Mouse (Mus musculus) granulocyte monocyte progenitor cell, adult 5-6 weeks (primary cell): ENCODE measurements around the gene Man1a2. TPM values are rescaled to one million over a fixed set of nuclear protein-coding genes. Genes with fewer than 3 reads are reported as not detected.

Experiments
- ATAC-seq: replicated peaks from 2 replicates; pipeline ENCODE4 v1.8.0; 2016; ENCODE audit warnings: mild to moderate bottlenecking, moderate TSS enrichment, inconsistent platforms; ENCODE audit not compliant: poor library complexity, severe bottlenecking
- total RNA-seq, 2 experiments: library from RNA; stranded (forward) in 1 of 2; stranded (reverse) in 1 of 2; fragments of 200-712, 200-1000 nt in 1 of 2; fragments of >200 nt in 1 of 2; fragmentation: Nextera tagmentation in 1 of 2; gene quantifications; 2 replicates each; pipeline ENCODE4 v1.2.3; 2014 to 2017

Man1a2 gene
- total RNA-seq, 2 experiments from 2014 or later: 17.7 to 68.5 TPM

DNA sequence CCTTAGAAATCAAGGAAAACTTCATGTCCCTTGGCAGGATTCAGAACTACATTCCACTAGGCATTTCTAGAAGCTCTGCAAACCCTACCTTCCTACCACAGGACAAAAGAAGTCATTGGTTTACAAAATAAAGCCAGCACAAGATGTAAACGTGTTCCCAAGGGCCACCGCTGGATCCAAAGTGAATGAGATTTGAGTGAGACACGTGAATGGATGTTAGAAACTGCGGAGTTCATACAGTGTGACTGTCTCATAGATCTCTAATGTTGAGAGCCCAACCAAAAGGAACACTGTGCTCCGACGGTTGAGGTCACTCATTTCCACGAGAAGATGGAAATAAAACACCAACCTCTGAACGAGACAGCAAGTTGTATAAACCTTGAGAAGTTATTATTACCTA, 1.5 kb upstream of the Man1a2 start:
- ATAC-seq: no peak

DNA sequence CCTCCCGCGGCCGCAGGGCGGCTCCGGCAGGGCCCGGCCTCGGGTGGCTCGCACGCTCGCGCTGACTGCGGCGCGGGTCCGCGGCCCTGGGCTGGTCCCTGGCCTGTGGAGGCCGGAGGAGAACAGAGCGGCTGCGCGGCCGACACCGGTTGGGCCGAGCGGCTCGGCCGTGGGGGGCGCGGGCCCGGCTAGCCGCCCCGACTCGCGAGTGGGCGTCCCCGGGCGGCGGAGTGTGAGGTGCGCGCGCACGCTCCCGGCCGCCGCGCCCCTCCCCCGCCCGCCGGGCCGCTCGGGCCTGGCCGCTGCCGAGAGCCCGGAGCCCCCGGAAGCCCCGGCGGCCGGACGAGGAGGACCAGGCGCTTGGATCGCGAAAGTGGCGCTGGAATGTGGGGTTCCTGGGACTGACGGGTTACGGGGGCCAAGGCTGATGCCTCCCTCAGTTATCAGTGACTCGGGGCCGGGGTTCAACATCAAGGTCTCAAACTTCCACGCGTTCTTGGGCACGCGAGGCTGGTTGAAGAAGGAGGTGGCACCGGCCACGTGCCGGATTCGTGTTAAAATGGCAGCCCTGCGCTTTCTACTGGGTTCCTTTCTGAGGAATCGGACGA, 564 bp upstream of the Man1a2 start:
- peak; percentile 36 for ATAC-seq

DNA sequence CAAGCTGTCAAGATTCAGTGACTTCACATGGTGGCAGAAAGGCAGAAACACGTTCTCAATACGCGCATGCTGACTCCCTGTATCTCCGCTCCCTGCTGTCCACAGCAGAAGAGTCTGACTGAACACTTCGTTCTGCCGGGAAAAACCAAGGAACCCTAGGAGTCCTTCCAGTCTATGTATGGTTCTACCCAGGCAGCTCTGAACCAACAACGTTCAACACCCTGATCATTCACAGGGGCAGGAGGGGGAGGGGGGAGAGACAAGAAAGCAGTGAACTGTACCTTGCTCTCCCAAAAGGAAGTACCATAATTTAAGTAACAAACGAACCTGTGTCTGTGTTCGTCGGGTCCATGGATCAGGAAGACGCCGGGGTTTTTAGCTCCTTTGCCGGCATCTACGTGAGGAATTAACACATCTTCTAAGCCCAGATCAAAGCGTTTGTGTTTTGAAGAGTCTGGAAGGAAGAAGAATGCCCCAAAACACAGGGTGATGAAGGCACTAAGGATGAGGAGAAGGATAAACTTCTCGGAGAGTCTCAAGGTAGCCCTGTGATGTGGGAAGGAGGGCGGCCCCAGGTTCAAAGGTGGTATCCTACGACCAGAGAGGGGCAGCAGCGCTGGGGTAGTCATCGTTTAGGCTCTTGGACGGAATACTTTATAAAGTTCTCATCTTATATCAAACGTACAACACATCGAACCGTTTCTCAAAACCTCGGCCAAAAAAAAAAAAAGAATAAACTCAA, 898 bp downstream of the Man1a2 start:
- ATAC-seq: peak; percentile 18

DNA sequence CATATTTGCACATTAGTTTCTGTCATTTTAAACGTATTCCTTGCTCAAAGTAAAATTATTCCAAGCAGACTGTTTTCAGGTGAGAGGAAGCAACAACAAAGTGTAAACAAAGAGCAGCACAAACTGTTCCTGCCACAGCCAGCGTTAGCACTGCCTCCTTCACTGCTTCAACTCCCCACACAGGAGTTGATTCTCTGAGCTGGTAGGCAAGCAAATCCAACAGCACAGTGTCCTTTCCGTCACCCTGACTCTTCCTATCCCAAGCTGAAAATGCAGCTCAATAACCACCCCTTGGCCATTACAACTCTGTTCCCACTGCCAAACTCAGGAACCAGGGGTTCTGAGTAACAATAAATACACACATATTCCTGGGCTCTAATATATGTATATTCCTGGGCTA, 2.5 kb downstream of the Man1a2 start:
- no peak for ATAC-seq

DNA sequence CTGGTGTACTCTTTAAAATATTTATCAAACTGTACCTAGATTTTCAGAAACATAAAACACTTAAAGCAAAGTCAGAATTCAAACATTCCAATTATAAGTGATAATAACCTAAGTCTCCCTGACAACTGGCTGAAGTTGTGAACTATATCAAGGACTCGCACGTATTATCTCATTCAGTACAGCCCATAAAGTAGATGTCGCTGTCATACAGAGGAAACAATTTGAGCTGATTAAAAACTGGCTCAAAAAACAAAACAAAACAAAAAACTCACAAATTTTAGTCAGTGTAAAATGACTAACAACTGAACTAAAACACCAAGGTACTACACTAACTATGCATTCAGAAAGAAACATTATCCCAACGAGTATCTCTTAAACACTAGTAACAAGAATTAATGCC, 3.0 kb downstream of the Man1a2 start:
- ATAC-seq: no peak

DNA sequence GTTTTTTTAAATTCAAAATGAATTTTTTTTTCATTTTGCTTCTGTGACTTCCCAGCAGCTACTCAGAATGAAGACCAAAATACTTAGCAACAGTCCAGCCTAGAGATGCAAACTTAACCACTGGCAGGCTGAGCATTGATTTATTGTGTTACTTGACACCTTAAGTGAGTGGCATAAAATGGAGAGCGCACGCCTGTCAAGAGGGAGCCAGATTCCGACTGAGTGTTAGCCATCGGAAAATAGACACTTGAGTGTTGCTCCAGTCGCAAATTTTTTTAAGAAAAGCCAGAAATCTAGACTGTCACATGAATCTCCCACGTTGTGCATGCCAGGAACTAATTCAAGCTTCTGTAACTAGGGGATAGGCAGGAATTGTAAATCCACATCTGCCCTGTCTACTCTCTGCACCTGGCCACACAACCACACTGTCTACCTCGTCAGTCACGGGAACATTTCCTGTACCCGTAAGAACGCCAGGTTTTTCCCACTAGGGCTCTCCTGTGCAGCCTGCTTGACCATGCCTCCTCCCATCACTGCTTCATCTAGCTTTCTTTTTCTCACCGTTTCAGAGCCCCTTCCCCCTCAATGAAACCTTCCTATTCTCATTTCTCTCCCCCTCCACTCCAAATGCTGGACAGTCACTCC, 3.7 kb downstream of the Man1a2 start:
- ATAC-seq: no peak

DNA sequence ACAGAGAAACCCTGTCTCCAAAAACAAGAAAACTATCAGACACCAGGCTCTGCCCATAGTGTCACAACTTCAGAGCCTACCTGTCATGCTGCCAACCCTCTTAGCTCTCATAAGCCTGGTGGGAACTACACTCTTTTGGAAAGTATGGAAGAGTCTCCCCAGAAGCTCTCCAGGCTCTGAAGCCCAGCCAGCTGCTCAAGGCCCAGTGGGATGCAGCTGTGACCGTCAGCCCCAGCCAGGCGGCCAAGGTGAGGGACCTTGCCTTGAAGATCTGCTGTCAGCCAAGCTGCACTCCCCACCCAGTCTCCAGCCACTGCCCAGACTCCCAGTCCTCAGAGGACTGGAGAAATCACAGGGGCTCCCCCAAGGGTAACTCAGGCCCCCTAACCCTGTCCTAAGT, 5.1 kb downstream of the Man1a2 start:
- no peak for ATAC-seq

DNA sequence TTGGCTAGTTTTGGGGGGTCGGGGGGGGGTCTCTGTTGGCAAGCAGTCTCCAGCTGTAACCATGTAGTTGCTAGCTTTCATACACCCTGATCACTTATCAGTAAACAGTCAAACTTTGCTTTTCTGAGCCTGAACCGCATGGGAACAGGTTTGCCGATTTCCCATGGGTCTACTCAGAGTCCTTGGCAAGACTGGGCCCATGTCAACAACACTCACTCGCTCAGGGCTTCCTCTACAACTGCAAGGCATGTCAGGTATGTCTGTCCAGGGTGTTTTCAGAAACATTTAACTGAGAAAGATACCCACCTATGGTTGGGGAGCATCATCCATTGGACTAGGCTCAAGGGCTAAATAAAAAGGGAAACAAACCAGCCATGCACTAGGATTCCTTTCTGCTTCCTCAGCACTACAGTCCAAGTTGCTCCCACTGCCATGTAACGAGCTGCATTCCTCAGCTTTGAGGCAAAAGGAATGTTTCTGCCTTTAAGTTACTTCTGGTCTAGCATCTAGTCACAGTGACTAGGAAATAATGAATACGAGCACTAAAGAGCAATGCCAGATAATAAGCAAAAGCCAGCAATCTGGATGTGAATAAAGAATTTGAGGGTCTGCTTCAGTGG, 6.2 kb downstream of the Man1a2 start:
- ATAC-seq: no peak

DNA sequence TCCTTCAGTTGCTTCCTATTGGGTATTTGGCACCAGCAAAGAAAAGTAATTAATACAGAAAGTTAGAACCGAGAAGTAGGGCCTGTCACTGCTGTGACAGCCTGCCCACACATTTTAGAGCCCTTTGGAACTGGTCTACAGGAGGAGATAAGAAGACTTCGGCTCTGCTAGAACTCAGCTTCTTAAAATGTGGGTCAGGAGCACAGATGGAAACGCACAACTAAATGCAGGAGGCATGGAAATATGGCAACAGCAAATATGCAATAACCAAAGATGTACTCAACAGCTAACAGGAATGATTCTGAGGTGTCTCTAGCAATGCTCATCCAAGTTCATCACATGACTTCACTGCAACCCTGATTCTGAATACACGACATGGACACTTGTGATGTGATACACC, 10.2 kb downstream of the Man1a2 start:
- ATAC-seq: no peak

DNA sequence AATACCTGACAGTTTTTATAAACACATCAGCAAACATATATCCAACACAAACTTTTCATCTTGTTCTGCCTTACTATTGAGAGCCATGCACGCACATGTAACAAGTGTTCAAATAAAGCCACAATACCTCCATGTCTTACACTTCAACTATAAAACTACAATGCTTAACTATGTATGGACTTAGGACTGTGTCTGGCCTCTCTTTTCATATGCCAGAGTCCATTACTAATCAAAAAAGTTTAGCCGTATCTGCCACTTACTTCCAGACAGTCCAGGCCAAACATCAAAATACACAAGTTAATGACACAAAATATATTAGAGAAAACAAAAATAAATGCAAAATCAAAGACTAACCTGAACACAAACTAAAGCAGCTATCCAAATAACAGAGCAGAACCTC, 14.9 kb downstream of the Man1a2 start:
- ATAC-seq: no peak

DNA sequence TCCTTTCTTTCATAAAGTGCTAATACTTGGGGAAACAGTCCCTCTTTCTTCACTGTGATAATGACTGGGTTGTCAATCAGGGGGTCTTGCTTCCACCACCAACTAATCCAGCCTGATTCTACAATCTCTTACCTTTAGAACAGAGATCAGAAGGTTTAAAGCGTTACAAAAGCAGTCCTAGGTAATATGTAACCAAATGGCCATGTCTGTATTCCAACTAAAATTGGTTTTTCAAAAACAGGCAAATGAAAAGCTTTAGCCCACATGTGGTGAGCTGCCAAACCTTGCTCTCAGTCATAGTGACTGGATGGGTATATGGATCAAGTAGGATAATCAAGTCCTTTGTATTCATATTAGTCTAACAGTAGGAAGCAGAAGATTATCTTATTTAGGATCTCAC, 32.0 kb downstream of the Man1a2 start:
- ATAC-seq: no peak

DNA sequence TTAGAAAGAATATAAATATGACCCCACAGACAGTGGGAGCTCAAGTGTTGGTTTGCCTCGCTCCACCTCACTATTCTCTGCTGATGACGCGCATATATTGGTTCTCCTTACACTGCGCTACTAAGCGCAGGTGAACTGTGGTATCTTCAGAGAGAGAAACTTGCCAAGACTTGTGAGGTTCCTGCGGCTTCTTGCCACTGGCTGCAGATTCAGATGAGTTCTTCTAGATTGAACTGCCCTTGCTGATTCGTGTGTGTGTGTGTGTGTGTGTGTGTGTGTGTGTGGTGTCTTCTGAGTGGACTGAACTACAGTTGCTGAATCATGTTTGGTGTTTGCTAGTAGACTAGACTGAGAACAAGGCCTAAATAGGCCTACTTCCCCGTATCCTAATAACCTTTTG, 43.7 kb downstream of the Man1a2 start:
- no peak for ATAC-seq

DNA sequence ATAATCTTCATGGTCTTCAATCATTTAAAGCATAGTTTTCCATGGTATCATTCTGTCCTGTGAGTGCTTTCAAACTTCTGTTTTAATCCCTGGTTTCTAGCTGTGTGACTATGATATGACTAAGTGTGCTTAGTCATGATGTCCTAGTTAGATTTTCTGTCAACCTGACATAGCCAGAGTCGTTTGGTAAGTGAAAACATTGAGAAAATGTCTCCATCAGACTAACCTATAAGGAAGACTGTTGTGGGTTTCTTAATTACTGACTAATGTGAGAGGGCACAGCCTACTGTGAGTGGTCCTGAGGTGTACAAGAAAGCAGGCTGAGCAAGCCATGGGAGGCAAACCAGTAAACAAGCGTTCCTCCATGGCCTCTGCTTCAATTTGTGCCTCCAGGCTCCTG, 49.0 kb downstream of the Man1a2 start:
- ATAC-seq: no peak

DNA sequence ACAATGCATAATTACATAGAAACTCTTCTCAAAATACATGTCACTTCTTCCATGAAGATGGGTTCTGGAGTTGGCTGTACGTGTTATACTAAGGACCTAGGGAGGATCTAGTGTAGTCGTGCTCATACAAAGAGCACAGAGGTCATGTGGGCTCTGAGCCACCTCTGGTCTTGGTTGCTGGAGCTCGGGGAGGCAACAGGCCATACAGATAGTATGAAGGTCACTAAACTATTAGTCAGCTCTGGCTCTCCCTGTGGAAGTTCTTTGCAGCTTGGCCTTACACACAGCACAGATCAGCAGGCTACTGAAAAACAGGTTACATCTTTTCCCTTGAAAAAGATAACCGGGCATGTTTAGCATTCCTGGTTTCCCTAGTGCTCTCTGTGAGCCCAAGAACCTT, 50.5 kb downstream of the Man1a2 start:
- ATAC-seq: no peak

DNA sequence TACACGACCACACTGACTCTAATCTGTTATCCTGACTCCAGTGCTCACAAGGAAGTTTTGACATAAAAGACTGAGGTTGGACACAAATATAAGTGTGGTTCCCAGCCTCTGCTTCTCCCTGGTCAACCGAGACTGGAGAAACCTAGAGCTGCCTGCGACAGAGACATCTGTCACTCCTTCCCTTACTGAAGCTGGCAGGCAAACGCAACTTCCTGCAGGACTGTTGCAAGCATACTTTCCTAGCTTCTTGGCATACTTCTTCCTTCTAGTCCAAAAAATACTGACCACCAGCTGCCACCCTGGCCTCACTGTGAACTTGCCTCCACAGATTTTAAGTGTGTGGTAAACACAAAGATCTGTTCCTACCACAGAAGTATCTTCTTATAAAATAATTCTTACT, 66.8 kb downstream of the Man1a2 start:
- peak; percentile 100 for ATAC-seq

DNA sequence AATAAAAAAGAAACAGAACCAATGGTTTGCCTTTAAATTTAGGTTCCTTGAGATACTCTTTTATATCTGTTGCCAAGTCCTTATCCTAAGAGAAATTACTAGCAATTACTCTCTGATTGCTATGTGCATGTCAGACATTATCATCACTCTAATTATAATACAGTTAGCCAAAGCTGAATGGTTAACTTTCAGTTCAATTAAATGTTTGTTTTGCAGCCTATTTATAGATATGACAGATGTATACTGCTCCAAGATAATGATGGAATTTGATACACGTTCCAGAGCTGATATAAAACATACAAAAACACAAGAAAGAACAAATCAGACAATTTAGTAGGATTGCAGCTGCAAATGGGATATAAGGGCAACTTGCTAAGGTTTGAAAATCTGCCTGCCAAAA, 74.4 kb downstream of the Man1a2 start:
- ATAC-seq: no peak

DNA sequence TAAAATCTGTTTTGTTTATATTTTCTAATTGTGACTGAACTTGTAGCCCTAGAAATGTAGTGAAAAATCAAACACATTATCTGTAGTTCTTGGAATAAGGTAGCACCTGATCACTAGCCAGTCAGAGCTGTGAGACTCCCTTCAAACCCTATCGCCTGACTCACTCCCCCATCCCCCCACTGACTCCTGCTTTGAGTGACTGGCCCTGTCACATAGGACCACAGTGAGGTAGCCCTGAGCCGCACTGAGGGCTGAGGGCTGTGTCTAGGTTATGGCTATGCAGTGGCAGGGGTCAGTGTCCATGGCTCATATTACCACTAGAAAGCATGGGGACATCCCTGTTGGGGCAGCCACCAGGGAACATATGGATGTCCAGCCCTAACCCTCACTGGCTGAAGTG, 80.8 kb downstream of the Man1a2 start:
- ATAC-seq: no peak

DNA sequence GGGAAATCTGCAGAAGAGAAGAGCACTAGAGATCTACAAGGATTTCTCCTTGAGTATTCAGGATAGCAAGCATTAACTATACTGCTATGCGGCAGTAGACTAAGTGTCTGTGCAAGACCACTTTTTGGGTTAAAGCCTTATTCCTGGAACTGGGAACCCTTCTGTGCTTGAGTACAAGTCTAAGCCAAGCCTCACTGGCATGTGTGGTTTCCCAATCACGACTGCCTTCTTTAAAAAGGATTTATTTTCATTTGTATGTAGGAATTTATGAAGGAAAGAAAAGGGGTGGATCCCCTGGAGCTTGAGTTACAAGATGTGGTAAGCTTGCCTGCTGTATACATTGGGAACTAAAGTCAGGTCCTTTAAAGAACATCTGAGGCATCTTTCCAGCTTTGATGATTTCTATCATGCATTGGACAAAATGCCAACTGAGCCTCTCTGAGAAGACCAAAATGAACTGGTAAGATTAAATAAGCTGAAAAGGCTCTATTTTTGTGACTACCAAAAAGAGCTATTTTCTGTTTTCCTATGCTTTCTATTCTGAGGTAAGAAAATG, 86.0 kb downstream of the Man1a2 start:
- ATAC-seq: no peak

DNA sequence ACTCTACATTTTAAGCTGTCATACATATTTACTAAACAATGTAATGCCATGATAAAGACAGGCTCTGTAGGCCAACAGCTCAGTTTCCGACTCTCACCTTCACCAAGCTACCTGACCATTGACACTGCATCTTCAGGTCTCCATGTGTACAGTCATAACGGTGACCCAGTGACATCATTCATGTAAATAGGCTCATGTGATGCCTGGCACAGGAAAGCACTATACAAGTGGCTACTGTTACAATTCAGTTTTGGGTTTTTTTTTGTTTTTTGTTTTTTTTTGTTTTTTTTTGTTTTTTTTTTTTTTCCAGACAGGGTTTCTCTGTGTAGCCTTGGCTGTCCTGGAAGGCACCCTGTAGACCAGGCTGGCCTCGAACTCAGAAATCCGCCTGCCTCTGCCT, 94.2 kb downstream of the Man1a2 start:
- no peak for ATAC-seq

DNA sequence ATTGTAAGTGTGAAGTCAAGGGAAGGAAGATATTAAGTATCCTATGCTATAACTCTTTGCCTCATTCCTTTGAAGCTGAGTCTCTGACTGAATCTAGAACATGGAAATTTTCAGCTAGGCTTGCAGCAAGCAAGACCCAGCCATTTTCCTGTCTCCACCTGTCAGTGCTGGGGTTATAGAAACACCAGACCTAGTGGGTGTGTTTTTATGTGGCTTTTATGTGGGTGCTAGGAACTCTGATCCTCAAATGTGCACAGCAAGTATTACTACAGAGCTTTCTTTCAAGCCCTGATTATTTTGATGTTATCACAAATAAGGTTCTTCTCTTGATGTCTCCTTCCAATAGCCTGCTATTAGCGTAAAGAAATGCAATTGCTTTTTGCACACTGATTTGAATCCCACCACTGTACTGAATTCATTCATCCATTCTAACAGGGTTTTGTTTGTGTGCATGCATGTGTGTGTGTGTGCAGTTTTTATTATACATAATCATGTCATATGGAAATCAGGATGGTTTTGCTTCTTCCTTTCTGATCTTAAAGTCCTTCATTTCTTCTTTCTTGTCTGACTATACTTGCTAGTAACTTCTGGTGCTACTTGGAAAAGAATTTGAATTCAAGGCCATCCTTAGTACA, 102.5 kb downstream of the Man1a2 start:
- no peak for ATAC-seq
